Mouse (Mus musculus) ES-Bruce4 (cell line): ENCODE data around the gene Igfbp6.

Experiments used
- CTCF ChIP-seq: IDR thresholded peaks from one replicate; pipeline ENCODE4 v1.8.1; 2011; ENCODE audit warnings: low read depth, low read length
- EP300 ChIP-seq: IDR thresholded peaks from 2 replicates; pipeline ENCODE4 v1.6.1; 2011; ENCODE audit warnings: low read depth, low read length; ENCODE audit not compliant: insufficient read depth
- POLR2A ChIP-seq: IDR thresholded peaks from one replicate; pipeline ENCODE4 v1.8.1; 2011; ENCODE audit warnings: low read length; ENCODE audit not compliant: insufficient read depth

DNA sequence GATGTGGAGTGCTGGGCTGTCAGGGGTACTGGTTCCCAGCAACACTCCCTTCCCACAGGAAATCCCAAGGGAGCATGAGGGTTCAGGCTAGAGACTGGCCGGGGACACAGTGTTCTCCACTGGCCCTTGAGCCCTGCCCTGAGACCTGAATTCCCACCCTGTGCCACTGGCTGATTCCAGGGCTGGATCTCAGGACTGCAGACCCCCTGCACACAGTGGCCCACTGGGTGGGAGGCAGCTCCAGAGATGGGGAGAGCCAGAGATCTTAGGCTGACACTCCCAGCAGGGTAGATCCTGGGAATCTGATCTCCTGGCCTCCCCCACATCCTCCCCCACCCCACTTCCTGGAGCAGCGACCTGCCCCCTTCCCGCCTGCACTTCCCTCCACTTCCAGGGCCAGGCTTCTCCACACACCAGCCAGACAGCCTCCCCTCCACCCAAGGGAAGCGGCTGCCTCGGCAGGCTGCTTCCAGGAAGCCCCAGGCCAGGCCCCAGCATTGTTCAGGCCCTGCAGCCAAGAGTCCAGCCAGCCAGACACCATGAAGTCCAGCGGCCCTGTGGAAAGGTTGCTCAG, 41.5 kb upstream of the Igfbp6 start:
- no peak for TF ChIP-seq CTCF
- TF ChIP-seq POLR2A: no peak
- 0 out of 2 replicates have a peak, but pooled peaks have one; percentile 11 for TF ChIP-seq EP300
